Mouse (Mus musculus): ENCODE measurements around the gene Jph4. TPM values are rescaled to one million over a fixed set of nuclear protein-coding genes. Genes with fewer than 3 reads are reported as not detected.

The Jph4 gene
- polyA plus RNA-seq, 1 experiment from 2014 or later, result 2.8 TPM

DNA sequence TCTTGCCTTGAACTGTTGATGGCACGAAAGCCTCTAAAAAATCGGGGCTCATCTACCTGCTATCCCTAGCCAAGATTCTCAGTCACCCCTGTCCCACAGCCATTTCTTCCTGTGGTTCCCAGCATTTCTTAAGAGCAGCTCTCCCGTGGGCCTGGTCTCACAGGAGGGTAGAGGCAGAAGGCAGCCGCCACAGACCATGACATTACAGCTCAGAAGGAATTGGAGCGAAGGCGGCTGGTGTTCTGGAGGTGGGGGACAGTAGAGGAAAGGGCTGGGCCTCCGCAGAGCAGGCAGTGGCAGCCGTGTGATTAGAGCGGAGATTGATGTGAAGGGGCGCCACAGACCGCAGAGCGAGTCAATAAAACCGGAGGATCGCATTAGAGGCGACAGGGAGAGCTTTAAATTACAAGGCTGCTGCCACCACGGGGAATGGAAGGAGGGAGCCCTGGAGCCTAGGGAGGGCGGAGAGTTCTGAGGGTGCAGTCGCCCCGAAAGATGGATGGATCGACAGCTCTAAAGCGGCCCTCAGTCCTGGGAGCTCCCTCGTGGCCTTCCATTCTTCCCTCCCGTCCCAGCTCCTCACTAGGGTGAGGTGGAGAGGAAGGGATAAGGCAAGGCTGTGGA lies 38.3 kb downstream of the Jph4 start:
- H3K9ac ChIP-seq (ENCODE audit: low read length), result peak overlapping the region; percentile 44
- 3% methylated on average over 23 of the region's 23 CpGs for WGBS
- peaks cover 5% of the 10 kb centered on the region for H3K27me3 ChIP-seq (ENCODE audit: control insufficient read depth, insufficient read depth, low read length)
- H3K4me1 ChIP-seq (ENCODE audit: control insufficient read depth, insufficient read depth, low read length), result peaks cover 32% of the 10 kb centered on the region
- peak; percentile 56; the same call in 1 of the 2 replicates for ATAC-seq (ENCODE audit: low FRiP score)
- H3K4me3 ChIP-seq (ENCODE audit: low read depth, low read length), result peak overlapping the region; percentile 15
- DNase-seq (ENCODE audit: low spot score, missing footprints), result peak; percentile 95
- peaks cover 1% of the 10 kb centered on the region for H3K36me3 ChIP-seq (ENCODE audit: control insufficient read depth, insufficient read depth, low read length)
- peak overlapping the region; percentile 39 for H3K4me2 ChIP-seq
- H3K9me3 ChIP-seq (ENCODE audit: control insufficient read depth, low read length), result no peaks in the 10 kb centered on the region
- peak overlapping the region; percentile 72 for H3K27ac ChIP-seq (ENCODE audit: low read depth, low read length)

DNA sequence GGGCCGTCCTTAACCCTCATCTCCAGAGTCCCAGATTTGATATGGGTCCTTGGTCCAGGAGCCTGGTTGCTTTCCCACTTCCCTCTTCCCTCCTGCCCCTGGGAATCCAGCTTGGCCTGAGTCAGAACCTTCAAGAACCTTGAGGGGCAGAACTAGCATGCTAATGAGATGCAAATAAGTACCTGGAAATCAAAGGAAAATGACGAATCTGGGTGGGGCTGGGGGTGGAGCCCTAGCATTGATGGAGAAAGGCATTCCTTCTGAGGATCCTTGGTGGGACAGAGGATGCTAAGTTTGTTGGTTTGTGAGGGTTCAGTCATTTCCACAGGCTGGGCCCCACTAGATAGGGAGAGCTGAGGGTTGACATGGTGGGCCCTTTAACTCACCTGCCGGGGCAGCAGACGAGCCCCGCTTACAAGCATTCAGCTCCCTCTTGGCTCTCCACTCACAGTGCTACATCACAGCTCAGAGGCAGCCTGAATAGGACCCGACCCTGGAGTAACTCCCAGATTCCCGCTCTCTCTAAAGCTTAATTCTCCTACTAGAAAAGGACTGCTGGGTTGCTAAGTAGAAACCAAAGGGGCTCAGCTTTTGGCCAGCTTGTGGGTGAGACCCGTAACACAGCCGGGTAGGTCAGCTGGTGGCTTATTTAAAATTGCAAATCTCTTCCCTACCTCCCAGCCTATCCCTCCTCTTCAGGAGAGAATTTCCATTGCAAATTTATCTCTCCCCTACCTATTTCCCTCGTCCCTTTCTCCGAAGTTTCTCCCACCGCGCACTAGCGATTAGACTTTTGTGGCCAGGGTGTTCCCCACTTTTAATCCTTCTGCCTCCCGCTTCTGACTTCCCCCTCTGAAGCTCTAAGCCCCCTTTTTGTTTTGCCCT lies 39.0 kb downstream of the Jph4 start:
- ATAC-seq (ENCODE audit: low FRiP score) (peak; percentile 57), DNase-seq (ENCODE audit: low spot score, missing footprints) (peak; percentile 93)
- WGBS, result 3% methylated on average over 15 of the region's 15 CpGs
- Histone ChIP-seq H3K4me1 (ENCODE audit: control insufficient read depth, insufficient read depth, low read length) (peaks cover 32% of the 10 kb centered on the region), H3K27ac (ENCODE audit: low read depth, low read length) (peak overlapping the region; percentile 72), H3K4me3 (ENCODE audit: low read depth, low read length) (peak overlapping the region; percentile 15), H3K9me3 (ENCODE audit: control insufficient read depth, low read length) (no peaks in the 10 kb centered on the region), H3K4me2 (peak overlapping the region; percentile 39), H3K36me3 (ENCODE audit: control insufficient read depth, insufficient read depth, low read length) (peaks cover 6% of the 10 kb centered on the region), H3K27me3 (ENCODE audit: control insufficient read depth, insufficient read depth, low read length) (peaks cover 5% of the 10 kb centered on the region), H3K9ac (ENCODE audit: low read length) (peak overlapping the region; percentile 44; the same call in 1 of the 2 replicates)

GRCm38 (mm10) chr14:55076956-55077355 lies 39.8 kb downstream of the Jph4 start:
- H3K4me1 ChIP-seq (ENCODE audit: control insufficient read depth, insufficient read depth, low read length), result peaks cover 32% of the 10 kb centered on the region
- H3K9me3 ChIP-seq (ENCODE audit: control insufficient read depth, low read length), result no peaks in the 10 kb centered on the region
- peaks cover 5% of the 10 kb centered on the region for H3K27me3 ChIP-seq (ENCODE audit: control insufficient read depth, insufficient read depth, low read length)
- H3K4me3 ChIP-seq (ENCODE audit: low read depth, low read length), result no peak overlapping the region
- ATAC-seq (ENCODE audit: low FRiP score) (no peak), DNase-seq (ENCODE audit: low spot score, missing footprints) (no peak)
- 65% methylated on average over 3 of the region's 3 CpGs for WGBS
- no peak overlapping the region for H3K9ac ChIP-seq (ENCODE audit: low read length)
- no peak overlapping the region for H3K4me2 ChIP-seq
- peaks cover 6% of the 10 kb centered on the region for H3K36me3 ChIP-seq (ENCODE audit: control insufficient read depth, insufficient read depth, low read length)
- H3K27ac ChIP-seq (ENCODE audit: low read depth, low read length), result no peak overlapping the region

GRCm38 (mm10) chr14:55076224-55076623 lies 40.5 kb downstream of the Jph4 start:
- H3K36me3 ChIP-seq (ENCODE audit: control insufficient read depth, insufficient read depth, low read length), result peaks cover 6% of the 10 kb centered on the region
- DNase-seq (ENCODE audit: low spot score, missing footprints) (no peak), ATAC-seq (ENCODE audit: low FRiP score) (no peak)
- H3K27ac ChIP-seq (ENCODE audit: low read depth, low read length), result no peak overlapping the region
- H3K4me1 ChIP-seq (ENCODE audit: control insufficient read depth, insufficient read depth, low read length), result peaks cover 34% of the 10 kb centered on the region
- no peak overlapping the region for H3K9ac ChIP-seq (ENCODE audit: low read length)
- H3K9me3 ChIP-seq (ENCODE audit: control insufficient read depth, low read length), result no peaks in the 10 kb centered on the region
- H3K4me2 ChIP-seq, result no peak overlapping the region
- H3K4me3 ChIP-seq (ENCODE audit: low read depth, low read length), result no peak overlapping the region
- peaks cover 5% of the 10 kb centered on the region for H3K27me3 ChIP-seq (ENCODE audit: control insufficient read depth, insufficient read depth, low read length)
- WGBS, result 65% methylated on average over 6 of the region's 6 CpGs

- Histone ChIP-seq H3K36me3 (ENCODE audit: control insufficient read depth, insufficient read depth, low read length) (peaks cover 6% of the 10 kb centered on the region), H3K4me1 (ENCODE audit: control insufficient read depth, insufficient read depth, low read length) (peaks cover 31% of the 10 kb centered on the region), H3K9me3 (ENCODE audit: control insufficient read depth, low read length) (no peaks in the 10 kb centered on the region), H3K4me2 (no peak overlapping the region), H3K9ac (ENCODE audit: low read length) (no peak overlapping the region), H3K27ac (ENCODE audit: low read depth, low read length) (no peak overlapping the region), H3K4me3 (ENCODE audit: low read depth, low read length) (no peak overlapping the region), H3K27me3 (ENCODE audit: control insufficient read depth, insufficient read depth, low read length) (peaks cover 5% of the 10 kb centered on the region)
- DNase-seq (ENCODE audit: low spot score, missing footprints) (no peak), ATAC-seq (ENCODE audit: low FRiP score) (no peak)
- WGBS, result 95% methylated on average over 12 of the region's 12 CpGs
These were observed 42.3 kb downstream of the Jph4 start for GRCm38 (mm10) chr14:55074416-55074815.

DNA sequence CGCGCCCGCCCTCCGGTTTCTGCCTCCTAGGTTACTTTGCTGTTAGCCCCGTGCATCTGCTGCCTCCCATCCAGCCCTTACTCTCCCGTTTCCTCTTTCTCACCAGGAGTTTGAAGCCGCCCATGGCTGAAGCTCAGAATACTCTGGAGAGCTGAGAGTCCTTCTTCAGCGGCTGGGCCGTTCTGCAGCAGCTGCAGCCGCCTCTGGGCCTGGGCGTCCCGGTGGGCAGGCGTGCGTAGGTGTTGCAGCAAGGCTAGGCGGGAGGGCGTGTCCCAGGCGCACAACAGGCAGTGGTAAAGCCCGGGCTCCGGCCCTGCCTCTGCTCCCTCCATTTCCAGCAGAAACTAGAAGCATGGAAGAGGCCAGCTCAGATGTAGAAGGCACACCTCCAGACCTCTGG lies 45.0 kb downstream of the Jph4 start:
- DNase-seq (ENCODE audit: low spot score, missing footprints) (no peak), ATAC-seq (ENCODE audit: low FRiP score) (no peak)
- Histone ChIP-seq H3K4me1 (ENCODE audit: control insufficient read depth, insufficient read depth, low read length) (peaks cover 4% of the 10 kb centered on the region; the same call in 1 of the 2 replicates), H3K27ac (ENCODE audit: low read depth, low read length) (no peak overlapping the region), H3K4me3 (ENCODE audit: low read depth, low read length) (no peak overlapping the region), H3K9me3 (ENCODE audit: control insufficient read depth, low read length) (no peaks in the 10 kb centered on the region), H3K9ac (ENCODE audit: low read length) (no peak overlapping the region), H3K36me3 (ENCODE audit: control insufficient read depth, insufficient read depth, low read length) (peaks cover 10% of the 10 kb centered on the region), H3K27me3 (ENCODE audit: control insufficient read depth, insufficient read depth, low read length) (no peaks in the 10 kb centered on the region), H3K4me2 (no peak overlapping the region)
- 24% methylated on average over 19 of the region's 19 CpGs for WGBS

- DNase-seq (ENCODE audit: low spot score, missing footprints), result no peak
- Histone ChIP-seq H3K9me3 (ENCODE audit: control insufficient read depth, low read length) (no peaks in the 10 kb centered on the region), H3K9ac (ENCODE audit: low read length) (no peak overlapping the region), H3K27ac (ENCODE audit: low read depth, low read length) (no peak overlapping the region), H3K4me2 (no peak overlapping the region), H3K36me3 (ENCODE audit: control insufficient read depth, insufficient read depth, low read length) (peaks cover 11% of the 10 kb centered on the region), H3K4me3 (ENCODE audit: low read depth, low read length) (no peak overlapping the region), H3K27me3 (ENCODE audit: control insufficient read depth, insufficient read depth, low read length) (no peaks in the 10 kb centered on the region), H3K4me1 (ENCODE audit: control insufficient read depth, insufficient read depth, low read length) (peaks cover 12% of the 10 kb centered on the region)
- WGBS, result 89% methylated on average over 8 of the region's 8 CpGs
- no peak for ATAC-seq (ENCODE audit: low FRiP score)
These were observed 50.7 kb downstream of the Jph4 start for GRCm38 (mm10) chr14:55066042-55066441.

DNA sequence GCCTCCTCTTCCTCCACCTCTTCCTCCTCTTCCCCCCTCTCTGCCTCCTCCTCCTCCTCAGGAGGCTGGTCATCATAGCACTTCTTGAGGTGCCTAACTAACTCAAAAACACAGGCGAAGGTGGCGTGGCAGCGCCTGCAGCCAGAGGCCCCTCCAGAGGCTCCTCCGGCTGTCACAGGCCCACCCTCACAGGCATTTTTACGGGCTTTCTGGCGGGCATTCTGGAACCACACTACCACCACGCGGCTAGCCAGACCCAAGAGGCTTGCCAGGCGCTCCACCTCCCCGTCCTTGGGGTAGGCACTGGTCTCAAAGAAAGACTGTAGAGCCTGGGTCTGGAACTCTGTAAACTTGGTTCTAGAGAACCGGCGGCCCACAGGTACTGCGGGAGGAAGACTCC lies 51.3 kb downstream of the Jph4 start:
- ATAC-seq (ENCODE audit: low FRiP score) (no peak), DNase-seq (ENCODE audit: low spot score, missing footprints) (no peak)
- H3K36me3 ChIP-seq (ENCODE audit: control insufficient read depth, insufficient read depth, low read length), result peaks cover 11% of the 10 kb centered on the region
- no peaks in the 10 kb centered on the region for H3K27me3 ChIP-seq (ENCODE audit: control insufficient read depth, insufficient read depth, low read length)
- H3K4me3 ChIP-seq (ENCODE audit: low read depth, low read length), result no peak overlapping the region
- no peak overlapping the region for H3K9ac ChIP-seq (ENCODE audit: low read length)
- no peak overlapping the region for H3K4me2 ChIP-seq
- WGBS, result 88% methylated on average over 13 of the region's 13 CpGs
- H3K27ac ChIP-seq (ENCODE audit: low read depth, low read length), result no peak overlapping the region
- H3K4me1 ChIP-seq (ENCODE audit: control insufficient read depth, insufficient read depth, low read length), result peaks cover 11% of the 10 kb centered on the region
- no peaks in the 10 kb centered on the region for H3K9me3 ChIP-seq (ENCODE audit: control insufficient read depth, low read length)

Data from midbrain, embryonic 11.5 days (tissue).